Mouse (Mus musculus) layer of hippocampus, adult 18-20 months (tissue): ENCODE data around the gene Tubb1. TPM values are rescaled to one million over a fixed set of nuclear protein-coding genes. Genes with fewer than 3 reads are reported as not detected.

ENCODE experiments used
- DNase-seq, 2 experiments: peaks; one replicate each; pipeline ENCODE4 v3.0.0; 2022; ENCODE audit warnings: low spot score in 2 of 2
- total RNA-seq, 2 experiments: library from RNA; stranded (reverse); gene quantifications; 2 replicates each; pipeline ENCODE4 v1.2.3; 2021

Tubb1 gene
- total RNA-seq, 2 experiments from 2014 or later: not detected

- DNase-seq: no peak
Measured at GRCm38 (mm10) chr2:174442460-174442859, 8.0 kb upstream of the Tubb1 start.

GRCm38 (mm10) chr2:174443046-174443445 lies 7.4 kb upstream of the Tubb1 start:
- no peak for DNase-seq

GRCm38 (mm10) chr2:174444359-174444758 lies 6.1 kb upstream of the Tubb1 start:
- DNase-seq: no peak

GRCm38 (mm10) chr2:174445018-174445417 lies 5.5 kb upstream of the Tubb1 start:
- DNase-seq: no peak

DNA sequence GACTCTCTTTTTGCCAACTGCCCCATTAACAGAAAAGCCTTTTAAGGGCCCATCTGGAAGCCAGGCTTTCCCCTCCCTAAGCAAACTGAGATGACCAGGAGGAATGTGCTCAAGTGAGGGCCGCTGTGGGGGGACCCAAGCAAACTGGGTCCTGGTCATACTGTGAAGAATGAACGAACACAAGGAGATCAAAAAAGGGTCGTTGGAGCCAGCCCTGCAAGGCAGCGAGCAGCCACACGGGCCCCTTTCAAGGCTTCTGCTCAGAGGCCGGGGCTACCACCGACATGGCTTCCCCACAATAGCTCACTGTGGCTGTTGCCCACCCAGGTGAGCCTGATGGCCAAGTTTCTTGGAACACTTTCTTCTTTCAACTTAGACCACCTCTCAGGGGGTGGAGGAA lies 4.0 kb upstream of the Tubb1 start:
- no peak for DNase-seq

DNA sequence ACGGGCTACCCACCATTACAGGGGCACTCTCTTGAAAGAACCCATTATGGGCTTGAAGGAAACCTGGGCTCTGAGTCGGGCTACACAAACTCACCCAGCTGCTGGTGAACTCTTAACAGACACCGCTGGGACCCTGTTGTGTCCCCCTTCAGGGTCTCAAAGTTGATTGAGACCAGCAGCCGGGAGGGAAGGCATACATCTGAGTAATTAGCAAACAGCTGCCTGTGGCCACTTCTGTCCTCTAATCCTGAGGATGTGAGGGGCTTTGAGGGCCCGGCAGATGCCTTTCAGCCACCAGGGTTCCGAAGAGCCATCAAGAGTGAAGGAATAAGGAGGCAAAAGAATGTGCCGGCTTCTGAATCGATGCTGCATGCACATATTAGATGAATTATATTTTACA lies 3.6 kb upstream of the Tubb1 start:
- no peak for DNase-seq

DNA sequence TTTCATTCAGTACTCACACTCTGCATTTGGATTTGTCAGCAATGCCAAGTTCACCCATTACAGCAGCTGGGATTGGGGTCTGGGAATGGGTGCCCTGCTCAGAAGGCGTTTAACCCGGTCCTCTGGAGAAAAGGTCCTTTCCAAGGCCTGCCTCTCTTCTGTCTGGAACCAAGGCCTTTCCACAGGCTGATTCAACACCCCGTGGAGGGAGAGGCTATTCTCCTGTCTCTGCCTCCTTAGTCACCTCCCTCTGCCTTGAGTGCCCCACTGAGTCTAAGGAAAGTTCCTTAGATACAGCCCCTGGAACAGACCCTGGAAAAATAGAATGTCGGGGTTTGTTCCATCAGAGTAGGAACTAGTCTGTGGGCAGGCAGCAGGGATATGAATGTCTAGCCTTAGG lies 2.1 kb upstream of the Tubb1 start:
- DNase-seq: no peak

GRCm38 (mm10) chr2:174453681-174454080 lies 3.2 kb downstream of the Tubb1 start:
- no peak for DNase-seq

DNA sequence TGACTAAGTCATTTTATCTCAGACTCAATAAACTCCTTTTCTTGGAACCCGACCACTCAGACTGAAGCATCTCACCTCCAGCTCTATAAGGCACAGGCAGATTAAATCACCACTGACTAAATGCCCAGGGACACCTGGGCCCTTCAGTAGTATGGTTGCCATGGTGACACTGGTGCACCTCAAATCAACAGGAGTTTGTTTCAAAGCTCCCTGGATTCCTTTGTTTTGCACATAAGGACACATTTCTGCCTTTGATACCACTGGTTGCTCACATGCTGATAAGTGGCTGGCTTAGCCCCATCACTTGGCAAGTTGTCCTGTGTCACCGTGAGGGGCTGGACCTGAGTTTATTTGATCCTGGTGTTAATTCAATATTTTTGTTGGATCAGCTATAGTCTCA lies 8.9 kb downstream of the Tubb1 start:
- DNase-seq: no peak

- peak in 1 of 2 experiments; percentile 12 for DNase-seq
Measured at GRCm38 (mm10) chr2:174463370-174463769, 12.9 kb downstream of the Tubb1 start.

GRCm38 (mm10) chr2:174463789-174464523 lies 13.5 kb downstream of the Tubb1 start, which contains the start of gene Atp5e:
Gene Atp5e (minus strand): TSS chr2:174464105.
- peak; percentile 97 to 98 for DNase-seq

GRCm38 (mm10) chr2:174470333-174470732 lies 19.8 kb downstream of the Tubb1 start:
- no peak for DNase-seq

GRCm38 (mm10) chr2:174470786-174471405 lies 20.4 kb downstream of the Tubb1 start:
- no peak for DNase-seq

- DNase-seq: no peak
Measured at GRCm38 (mm10) chr2:174472407-174472806, 21.9 kb downstream of the Tubb1 start.

- peak; percentile 98 to 100 for DNase-seq
Measured at GRCm38 (mm10) chr2:174472818-174473549, 22.5 kb downstream of the Tubb1 start, which contains the start of gene Prelid3b. Gene Prelid3b (minus strand): TSS chr2:174473081.

DNA sequence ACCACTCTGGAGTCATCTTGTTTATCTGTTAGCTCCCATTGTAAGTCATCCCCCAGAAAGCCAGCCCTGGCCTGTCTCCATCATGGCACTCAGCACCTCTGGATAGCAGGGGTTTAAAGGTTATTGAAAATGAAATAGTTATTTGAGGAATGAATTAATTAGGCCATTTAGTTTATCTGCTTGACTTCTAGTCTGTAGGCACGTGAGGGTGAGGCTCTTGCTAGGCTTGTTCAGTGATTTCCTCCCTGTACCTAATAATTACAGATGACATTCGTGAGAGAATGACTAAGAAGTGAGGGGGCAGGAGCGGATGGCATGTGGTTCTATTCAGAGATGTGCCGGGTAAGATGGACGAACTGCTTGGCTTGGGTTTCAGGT lies 23.0 kb downstream of the Tubb1 start:
- no peak for DNase-seq

GRCm38 (mm10) chr2:174477543-174478319 lies 27.2 kb downstream of the Tubb1 start:
- no peak for DNase-seq

DNA sequence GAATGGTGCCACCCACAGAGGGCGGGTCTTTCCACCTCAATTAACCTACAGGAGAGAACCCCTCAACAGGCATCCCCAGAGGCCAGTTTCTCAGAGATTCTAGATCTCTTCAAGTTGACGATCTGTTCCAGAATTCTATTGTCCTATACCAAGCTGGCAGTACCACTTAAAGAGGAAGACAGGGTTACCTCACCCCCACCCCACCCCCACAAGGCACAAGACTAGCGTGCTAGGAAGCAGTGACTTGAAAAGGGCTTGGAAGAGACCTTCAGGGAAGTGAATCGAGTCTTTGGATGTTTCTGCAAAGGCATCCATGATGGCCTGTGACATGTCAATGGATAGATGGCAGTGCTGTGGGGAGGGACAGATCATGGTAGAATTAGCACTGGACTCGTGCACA lies 28.3 kb downstream of the Tubb1 start:
- DNase-seq: no peak

- DNase-seq: no peak
Measured at GRCm38 (mm10) chr2:174487005-174487404, 36.5 kb downstream of the Tubb1 start.

DNA sequence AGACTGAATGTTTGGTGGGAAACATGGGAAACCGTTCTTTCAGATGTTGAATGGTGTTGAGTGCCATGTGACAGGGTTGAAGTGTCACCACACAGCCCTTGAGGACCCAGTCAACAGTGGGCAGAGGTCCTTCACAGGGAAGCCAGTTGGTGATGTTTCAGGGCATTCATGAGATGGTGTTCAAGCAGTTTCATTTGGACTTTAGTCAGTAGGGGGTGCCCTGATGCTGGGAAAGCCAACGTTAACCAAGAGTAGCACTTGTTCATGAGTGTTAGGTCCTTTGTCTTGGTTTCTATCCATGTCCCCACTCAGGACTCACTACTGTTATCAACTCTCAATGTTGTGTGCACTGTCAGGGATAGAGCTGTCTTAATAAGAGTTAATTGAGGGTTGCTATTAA lies 42.4 kb downstream of the Tubb1 start:
- peak; percentile 27 to 79 for DNase-seq

- no peak for DNase-seq
Measured at GRCm38 (mm10) chr2:174500814-174501503, 50.5 kb downstream of the Tubb1 start.
